Comparison of ENCODE assay signal across 27 mouse cellular contexts in the genomic region with DNA sequence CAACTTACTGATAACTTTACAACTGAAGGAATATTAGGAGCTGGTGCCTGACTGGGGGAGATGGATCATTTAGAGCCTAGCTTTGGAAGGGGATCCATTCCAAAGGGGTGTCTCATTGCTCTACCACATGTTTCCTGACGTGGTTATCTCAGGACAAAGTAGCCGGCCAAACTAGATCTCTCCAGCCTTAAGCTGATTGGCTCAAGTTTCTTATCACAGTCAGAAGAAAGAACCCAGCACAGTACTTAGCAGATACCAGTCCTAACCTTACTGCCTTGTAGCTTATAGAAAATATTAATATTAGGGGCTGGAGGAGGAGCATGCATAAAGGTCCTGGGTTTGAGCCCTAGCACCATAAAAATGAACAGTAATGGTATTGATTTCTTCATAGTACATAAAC. TPM values are rescaled to one million over a fixed set of nuclear protein-coding genes. Genes with fewer than 3 reads are reported as not detected.
"Had no signal": no experiment of that assay in that cellular context is flagged by ENCODE, and none has a peak within 500 bp of the region (broad histone marks: within the 10 kb centered on the region; RNA-seq: fewer than 3 reads in every experiment).

No protein-coding gene starts in this region.

- H3K27ac ChIP-seq: limb, embryonic 12.5 days; limb, embryonic 15.5 days; lung, embryonic 15.5 days; midbrain, embryonic 12.5 days; midbrain, embryonic 15.5 days; neural tube, embryonic 13.5 days; stomach, postnatal 0 days had no signal

- DNase-seq: kidney, adult 2 months; kidney, postnatal 10 days; kidney, postnatal 36 days; layer of hippocampus, postnatal 36 days; left cerebral cortex, postnatal 4 days; lung, adult 18-20 months; lung, postnatal 10 days; lung, postnatal 36 days; right cerebral cortex, postnatal 4 days; thymus, adult 2 months; thymus, postnatal 14 days; thymus, postnatal 4 days had no signal

- H3K9me3 ChIP-seq: limb, embryonic 12.5 days; limb, embryonic 15.5 days; lung, embryonic 15.5 days; midbrain, embryonic 12.5 days; midbrain, embryonic 15.5 days; neural tube, embryonic 13.5 days had no signal

- H3K27me3 ChIP-seq: limb, embryonic 12.5 days; limb, embryonic 15.5 days; lung, embryonic 15.5 days; midbrain, embryonic 12.5 days; midbrain, embryonic 15.5 days; neural tube, embryonic 13.5 days had no signal

- H3K4me2 ChIP-seq: limb, embryonic 12.5 days; limb, embryonic 15.5 days; lung, embryonic 15.5 days; midbrain, embryonic 12.5 days; midbrain, embryonic 15.5 days; neural tube, embryonic 13.5 days had no signal

- H3K4me1 ChIP-seq: midbrain, embryonic 15.5 days had no signal

- ATAC-seq: intestine, postnatal 0 days; midbrain, embryonic 15.5 days had no signal

- H3K4me3 ChIP-seq: limb, embryonic 12.5 days; limb, embryonic 15.5 days; lung, embryonic 15.5 days; midbrain, embryonic 12.5 days; midbrain, embryonic 15.5 days; myocyte; neural tube, embryonic 13.5 days had no signal

- H3K36me3 ChIP-seq: midbrain, embryonic 15.5 days had no signal

- H3K9ac ChIP-seq: limb, embryonic 12.5 days; limb, embryonic 15.5 days; lung, embryonic 15.5 days; midbrain, embryonic 12.5 days; midbrain, embryonic 15.5 days; neural tube, embryonic 13.5 days had no signal

RNA-seq across cellular contexts. Expression of a gene that starts 55.8 kb away (rescaled TPM):
- total RNA-seq: layer of hippocampus, adult 8-10 months; layer of hippocampus, postnatal 10 days; layer of hippocampus, postnatal 36 days; left cerebral cortex, adult 8-10 months; left cerebral cortex, postnatal 14 days; left cerebral cortex, postnatal 4 days; monocyte, adult 5-6 weeks; neutrophil, adult 5-6 weeks had no signal
- polyA plus RNA-seq: kidney, adult 2 months; myocyte; thymus, adult 2 months had no signal
